Comparison of ENCODE assay signal across 8 mouse cellular contexts in the genomic region with DNA sequence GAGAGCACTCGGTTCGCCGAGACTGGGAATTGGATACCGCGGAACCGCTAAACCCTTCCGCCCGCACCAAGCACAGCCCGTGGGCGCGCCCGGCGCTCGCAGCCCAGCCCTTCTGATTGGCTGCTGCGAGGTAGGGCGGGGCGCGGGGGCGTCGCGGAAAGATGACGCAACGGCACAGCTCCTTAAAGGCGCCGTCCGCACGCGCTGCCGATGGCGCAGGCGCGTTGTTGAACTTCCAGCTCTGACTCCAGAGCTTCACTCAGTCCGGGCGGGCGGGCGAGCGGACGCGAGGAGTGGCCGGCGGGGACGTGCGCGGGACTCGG. TPM values are rescaled to one million over a fixed set of nuclear protein-coding genes. Genes with fewer than 3 reads are reported as not detected.
DNase-seq lines count a peak whose midpoint lies in the region; ATAC-seq lines count a peak whose summit lies in the region.

No protein-coding gene starts in this region.

- H3K4me1 ChIP-seq in heart, embryonic 13.5 days: peaks cover 29% of the 10 kb centered on the region
- H3K4me1 ChIP-seq in liver, embryonic 12.5 days: peaks cover 34% of the 10 kb centered on the region
- peaks cover 24% of the 10 kb centered on the region; the same call in 1 of the 2 replicates for H3K4me1 ChIP-seq in stomach, embryonic 15.5 days

- H3K27ac ChIP-seq in heart, embryonic 13.5 days (replicated peaks): peak overlapping the region; percentile 73
- H3K27ac ChIP-seq in liver, embryonic 12.5 days: peak overlapping the region; percentile 94
- peak overlapping the region; percentile 86 for H3K27ac ChIP-seq in stomach, embryonic 15.5 days

- no peaks in the 10 kb centered on the region for H3K27me3 ChIP-seq in heart, embryonic 13.5 days (replicated peaks)
- H3K27me3 ChIP-seq in liver, embryonic 12.5 days (replicated peaks): no peaks in the 10 kb centered on the region
- H3K27me3 ChIP-seq in stomach, embryonic 15.5 days (replicated peaks): no peaks in the 10 kb centered on the region

- no peaks in the 10 kb centered on the region for H3K36me3 ChIP-seq in heart, embryonic 13.5 days
- H3K36me3 ChIP-seq in liver, embryonic 12.5 days: no peaks in the 10 kb centered on the region
- H3K36me3 ChIP-seq in stomach, embryonic 15.5 days: no peaks in the 10 kb centered on the region

- peak overlapping the region; percentile 95 for H3K4me2 ChIP-seq in heart, embryonic 13.5 days
- peak overlapping the region; percentile 94 for H3K4me2 ChIP-seq in liver, embryonic 12.5 days
- H3K4me2 ChIP-seq in stomach, embryonic 15.5 days: peak overlapping the region; percentile 85

- WGBS in heart, embryonic 13.5 days: under 1% methylated on average over 45 of the region's 45 CpGs
- WGBS in liver, embryonic 12.5 days (ENCODE audit: insufficient replicate concordance): 1% methylated on average over 43 of the region's 45 CpGs
- WGBS in stomach, embryonic 15.5 days: 0% methylated on average over 38 of the region's 45 CpGs

- peak; percentile 98 for DNase-seq in CD4-positive helper T cell, adult 2 months (ENCODE audit: low read depth, low spot score)
- DNase-seq in brain, embryonic 18.5 days (ENCODE audit: low read depth, low spot score): peak; percentile 91
- DNase-seq in kidney, postnatal 10 days: peak; percentile 99
- peak; percentile 92 to 95 for DNase-seq in natural killer cell, adult 2 months (ENCODE audit: low spot score in 2 of 2)

- peak overlapping the region; percentile 97 for H3K9ac ChIP-seq in heart, embryonic 13.5 days
- peak overlapping the region; percentile 92 for H3K9ac ChIP-seq in liver, embryonic 12.5 days
- peak overlapping the region; percentile 96 for H3K9ac ChIP-seq in stomach, embryonic 15.5 days

- peak; percentile 93 for ATAC-seq in erythroid progenitor cell, adult 5-6 weeks (replicated peaks; ENCODE audit: low FRiP score, poor library complexity, severe bottlenecking)
- ATAC-seq in heart, embryonic 13.5 days (ENCODE audit: extremely low read depth, insufficient number of reproducible peaks, low FRiP score, low TSS enrichment): peak; percentile 93
- ATAC-seq in liver, embryonic 12.5 days: peak; percentile 90
- peak; percentile 96 for ATAC-seq in stomach, embryonic 15.5 days (ENCODE audit: insufficient read depth, low FRiP score, low read depth)

- H3K4me3 ChIP-seq in heart, embryonic 13.5 days: peak overlapping the region; percentile 95
- peak overlapping the region; percentile 96 for H3K4me3 ChIP-seq in liver, embryonic 12.5 days
- H3K4me3 ChIP-seq in stomach, embryonic 15.5 days (replicated peaks): peak overlapping the region; percentile 98

- H3K9me3 ChIP-seq in heart, embryonic 13.5 days: no peaks in the 10 kb centered on the region
- H3K9me3 ChIP-seq in liver, embryonic 12.5 days (replicated peaks): no peaks in the 10 kb centered on the region
- no peaks in the 10 kb centered on the region for H3K9me3 ChIP-seq in stomach, embryonic 15.5 days

RNA-seq across cellular contexts. Expression of a gene that starts 0.2 kb away (rescaled TPM):
- total RNA-seq in erythroid progenitor cell, adult 5-6 weeks (2015; ENCODE audit: low replicate concordance): 12.3 and 15.1 TPM in 2 replicates
- total RNA-seq in erythroid progenitor cell, adult 5-6 weeks (2017; ENCODE audit: low replicate concordance): 12.4 and 13.6 TPM in 2 replicates
- polyA plus RNA-seq in heart, embryonic 13.5 days (2015; fragmentation: Nextera tagmentation; extraction: Ambion mirVana): 0.94 and 1.0 TPM in 2 replicates
- 1.9 and 2.1 TPM in 2 replicates for polyA plus RNA-seq in liver, embryonic 12.5 days (2016; fragmentation: Nextera tagmentation; extraction: Ambion mirVana)
- 2.3 and 2.8 TPM in 2 replicates for polyA plus RNA-seq in stomach, embryonic 15.5 days (2015; fragmentation: Nextera tagmentation; extraction: Ambion mirVana)

Comparison
In these comparisons a context has a peak if more than half of its experiments do, and no peak if none do; other contexts are left out.
1. Peak in every context shown above with its lines: DNase-seq, ATAC-seq, H3K4me3 ChIP-seq and H3K27ac ChIP-seq.